Mouse (Mus musculus) liver, postnatal 0 days (tissue): ENCODE results near the gene Lama4.

Source experiments
- CTCF ChIP-seq: sonication (generic); IDR thresholded peaks from 2 replicates; pipeline ENCODE4 v1.5.1; 2016; ENCODE audit warnings: antibody characterized with exemption, low read depth
- EP300 ChIP-seq: IDR thresholded peaks from 2 replicates; pipeline ENCODE4 v1.6.1; 2016; ENCODE audit warnings: antibody characterized with exemption, low read depth, mild to moderate bottlenecking

- TF ChIP-seq CTCF (no peak), EP300 (no peak)
These were observed 192.0 kb downstream of the Lama4 start for GRCm38 (mm10) chr10:39157321-39157720.
